Mouse (Mus musculus): ENCODE results near the gene Gss. TPM values are rescaled to one million over a fixed set of nuclear protein-coding genes. Genes with fewer than 3 reads are reported as not detected.

The Gss gene
- polyA plus RNA-seq, 1 experiment from 2014 or later = 22.0 TPM

DNA sequence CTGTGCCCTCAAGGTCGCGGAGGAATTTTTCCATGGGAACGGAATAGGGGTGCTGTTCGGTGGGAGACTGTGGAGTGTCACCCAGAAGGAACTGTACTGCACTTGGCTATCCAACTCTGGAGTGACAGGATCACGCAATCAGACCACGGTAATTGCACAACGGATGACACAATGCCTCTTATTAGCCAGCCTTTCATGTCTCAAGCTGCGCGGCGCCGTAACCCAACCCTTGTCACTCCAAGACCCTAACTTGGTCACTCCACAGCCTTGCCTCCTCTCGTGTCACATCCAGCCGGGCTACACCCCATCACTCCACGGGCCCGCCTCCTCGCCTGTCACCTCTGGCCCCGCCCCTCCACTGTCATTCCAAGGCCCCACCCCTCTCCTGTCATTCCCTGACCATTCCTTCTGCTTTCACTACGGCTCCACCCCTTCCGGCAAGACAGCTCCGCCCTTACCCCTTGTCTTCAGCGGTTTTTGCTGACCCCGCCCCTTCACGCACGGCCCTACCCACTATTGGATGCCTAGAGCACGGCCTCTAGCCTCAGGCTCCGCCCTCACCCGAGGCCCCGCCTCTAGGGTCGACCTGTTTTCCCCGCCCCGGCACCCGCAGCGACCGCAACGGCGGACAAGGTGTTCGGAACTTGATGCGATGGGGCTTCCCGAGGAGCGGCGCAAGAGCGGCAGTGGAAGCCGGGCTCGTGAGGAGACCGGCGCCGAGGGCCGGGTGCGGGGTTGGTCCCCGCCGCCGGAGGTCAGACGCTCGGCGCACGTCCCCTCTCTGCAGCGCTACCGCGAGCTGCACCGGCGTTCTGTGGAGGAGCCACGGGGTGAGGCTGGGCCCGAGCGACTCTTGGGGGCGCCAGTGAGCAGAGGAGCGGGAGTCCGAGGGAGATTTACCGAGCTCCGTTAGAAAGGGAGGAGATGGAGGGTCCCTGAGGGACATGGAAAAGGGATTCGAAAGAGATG, 74.9 kb downstream of the Gss start, which contains the start of the genes Acss2 and Ggt7:
Gene Acss2, plus strand, starts transcription at position 494 of the 969 bp plus-strand sequence.
Gene Ggt7, minus strand, starts transcription at position 783 of the 969 bp plus-strand sequence.
- Histone ChIP-seq H3K9me3 (ENCODE audit: low read depth, low read length) (no peaks in the 10 kb centered on the region), H3K27ac (ENCODE audit: low read depth) (no peak within 1 kb of the TSS), H3K27me3 (ENCODE audit: insufficient read depth, low read length) (peaks cover 5% of the 10 kb centered on the region; the same call in 1 of the 2 replicates), H3K4me1 (ENCODE audit: insufficient read depth) (0 out of 2 replicates have a peak, but pooled peaks cover 5% of the 10 kb centered on the region), H3K9ac (peak within 1 kb of the TSS; percentile 63), H3K36me3 (ENCODE audit: insufficient read depth) (no peaks in the 10 kb centered on the region), H3K4me3 (ENCODE audit: low read depth, low read length) (peak within 1 kb of the TSS; percentile 70), H3K4me2 (peak within 1 kb of the TSS; percentile 84)
- ATAC-seq (ENCODE audit: insufficient read depth) (peak; percentile 98), DNase-seq (peak; percentile 99)
- TF ChIP-seq CTCF (IDR thresholded peaks at IDR 0.05; ENCODE audit: low read depth) = peak; percentile 77
- 3% methylated on average over 70 of the region's 70 CpGs for WGBS

DNA sequence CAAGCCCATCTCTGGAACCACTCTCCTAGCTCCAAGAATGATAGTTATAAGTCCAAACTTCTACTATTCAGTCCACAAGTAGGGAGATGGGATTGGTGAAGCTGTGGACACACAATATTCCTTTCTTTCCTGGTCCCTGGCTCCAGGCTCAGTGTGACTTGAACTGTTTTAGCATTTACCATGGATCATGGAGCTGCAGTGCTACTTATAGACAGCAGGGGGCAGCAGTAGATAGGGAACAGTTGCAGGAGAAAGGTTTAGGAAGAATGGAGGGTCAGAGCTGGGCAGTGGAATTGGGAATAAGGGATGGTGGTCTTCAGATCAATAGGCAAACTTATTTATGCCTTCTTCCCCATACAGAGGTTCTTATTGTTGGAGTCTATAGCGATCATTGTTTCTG, 76.7 kb downstream of the Gss start:
- ATAC-seq (ENCODE audit: insufficient read depth) = no peak
- DNase-seq = peak; percentile 84
- Histone ChIP-seq H3K36me3 (ENCODE audit: insufficient read depth) (no peaks in the 10 kb centered on the region), H3K4me3 (ENCODE audit: low read depth, low read length) (no peak overlapping the region), H3K4me2 (no peak overlapping the region), H3K9me3 (ENCODE audit: low read depth, low read length) (no peaks in the 10 kb centered on the region), H3K27ac (ENCODE audit: low read depth) (no peak overlapping the region), H3K4me1 (ENCODE audit: insufficient read depth) (0 out of 2 replicates have a peak, but pooled peaks cover 5% of the 10 kb centered on the region), H3K9ac (no peak overlapping the region), H3K27me3 (ENCODE audit: insufficient read depth, low read length) (peaks cover 5% of the 10 kb centered on the region; the same call in 1 of the 2 replicates)
- 0% methylated on average over 1 of the region's 1 CpGs for WGBS
- peak; percentile 99 for TF ChIP-seq CTCF (IDR thresholded peaks at IDR 0.05; ENCODE audit: low read depth)

DNA sequence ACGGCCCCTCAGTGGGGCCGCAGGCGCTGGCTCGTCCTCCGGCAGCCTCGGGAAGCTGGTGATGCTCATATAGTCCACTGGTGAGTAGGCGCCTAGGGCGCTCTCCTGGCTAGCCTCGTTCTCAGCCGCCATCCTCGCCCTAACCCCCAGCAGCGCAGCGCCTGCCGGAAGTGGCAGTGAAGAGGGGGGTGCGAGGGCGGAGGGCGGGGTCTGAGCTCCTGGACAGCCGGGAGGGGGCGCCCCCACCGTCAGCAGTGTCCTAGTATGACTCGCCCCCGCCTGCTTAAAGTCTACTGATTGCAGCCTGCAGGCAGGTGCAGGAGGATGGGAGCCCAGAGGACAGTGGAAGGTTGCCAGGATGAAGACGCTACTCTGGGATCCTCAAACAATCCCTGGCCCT, 77.9 kb downstream of the Gss start:
- Histone ChIP-seq H3K27ac (ENCODE audit: low read depth) (no peak overlapping the region), H3K27me3 (ENCODE audit: insufficient read depth, low read length) (peaks cover 5% of the 10 kb centered on the region; the same call in 1 of the 2 replicates), H3K4me3 (ENCODE audit: low read depth, low read length) (peak overlapping the region; percentile 32), H3K4me2 (peak overlapping the region; percentile 64), H3K9ac (peak overlapping the region; percentile 39; the same call in 1 of the 2 replicates), H3K36me3 (ENCODE audit: insufficient read depth) (no peaks in the 10 kb centered on the region), H3K4me1 (ENCODE audit: insufficient read depth) (0 out of 2 replicates have a peak, but pooled peaks cover 5% of the 10 kb centered on the region), H3K9me3 (ENCODE audit: low read depth, low read length) (no peaks in the 10 kb centered on the region)
- no peak for ATAC-seq (ENCODE audit: insufficient read depth)
- 1% methylated on average over 23 of the region's 23 CpGs for WGBS
- peak; percentile 42; the same call in 1 of the 2 replicates for TF ChIP-seq CTCF (IDR thresholded peaks at IDR 0.05; ENCODE audit: low read depth)
- DNase-seq = peak; percentile 60

DNA sequence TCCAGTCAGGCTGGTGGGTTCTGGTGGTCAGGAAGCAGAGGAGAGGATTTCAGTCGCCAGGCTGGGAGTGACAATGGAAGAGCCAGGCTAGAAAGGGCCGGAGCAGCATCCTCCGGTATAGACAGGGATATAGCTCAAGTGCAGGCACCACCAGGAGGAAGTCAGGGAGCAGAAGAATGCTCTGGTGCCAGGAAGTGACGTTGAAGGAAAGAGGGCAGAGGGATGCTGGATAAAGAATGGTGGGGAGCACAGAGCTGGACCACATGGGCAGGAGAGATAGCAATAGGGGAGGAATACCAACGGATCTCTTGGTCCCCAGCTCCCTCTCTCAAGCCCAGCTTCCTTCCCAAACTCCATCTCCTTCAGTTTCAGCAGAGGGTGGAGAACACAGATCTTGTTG, 79.1 kb downstream of the Gss start:
- H3K27ac ChIP-seq (ENCODE audit: low read depth) = no peak overlapping the region
- no peak overlapping the region for H3K9ac ChIP-seq
- ATAC-seq (ENCODE audit: insufficient read depth) = no peak
- H3K27me3 ChIP-seq (ENCODE audit: insufficient read depth, low read length) = peaks cover 5% of the 10 kb centered on the region; the same call in 1 of the 2 replicates
- H3K36me3 ChIP-seq (ENCODE audit: insufficient read depth) = no peaks in the 10 kb centered on the region
- WGBS = 60% methylated on average over 5 of the region's 5 CpGs
- H3K4me1 ChIP-seq (ENCODE audit: insufficient read depth) = 0 out of 2 replicates have a peak, but pooled peaks cover 2% of the 10 kb centered on the region
- H3K9me3 ChIP-seq (ENCODE audit: low read depth, low read length) = no peaks in the 10 kb centered on the region
- H3K4me3 ChIP-seq (ENCODE audit: low read depth, low read length) = no peak overlapping the region
- no peak for TF ChIP-seq CTCF (IDR thresholded peaks at IDR 0.05; ENCODE audit: low read depth)
- DNase-seq = no peak
- H3K4me2 ChIP-seq = 0 out of 2 replicates have a peak overlapping the region, but pooled peaks have one; percentile 64

MicroRNAs within 50 kb of the gene (microRNA counts, 519-probe panel; counts per million panel counts)
- 1,615 counts per million, percentile 12 among the panel's probes with 10 or more counts for microRNA mmu-miR-499

Small RNAs within 50 kb of the gene (microRNA-seq; reads per million reads assigned to microRNA genes)
- gene Mir499 (ENCODE audit: borderline number of aligned reads) = 15.2 reads per million, percentile 28 among the genes with 10 or more reads in this experiment

Other genes starting within 250 kb of the Gss start
- 52.0 and 54.0 TPM in 2 replicates for gene Pigu, start 235.4 kb downstream of the Gss start, polyA plus RNA-seq (2014; fragmentation: Nextera tagmentation; extraction: Ambion mirVana)
- 15.0 and 17.8 TPM in 2 replicates for gene Trp53inp2, start 211.8 kb downstream of the Gss start, polyA plus RNA-seq (2014; fragmentation: Nextera tagmentation; extraction: Ambion mirVana)
- 27.1 and 28.4 TPM in 2 replicates for gene Ncoa6, start 118.9 kb downstream of the Gss start, polyA plus RNA-seq (2014; fragmentation: Nextera tagmentation; extraction: Ambion mirVana)
- 7.5 and 7.9 TPM in 2 replicates for gene Acss2, start 74.9 kb downstream of the Gss start, polyA plus RNA-seq (2014; fragmentation: Nextera tagmentation; extraction: Ambion mirVana)
- 2.1 and 2.6 TPM in 2 replicates for gene Ggt7, start 74.6 kb downstream of the Gss start, polyA plus RNA-seq (2014; fragmentation: Nextera tagmentation; extraction: Ambion mirVana)
- gene Myh7b, start 18.4 kb upstream of the Gss start, polyA plus RNA-seq (2014; fragmentation: Nextera tagmentation; extraction: Ambion mirVana) = 0.32 and 0.36 TPM in 2 replicates
- 129 and 132 TPM in 2 replicates for gene Trpc4ap, start 99.6 kb upstream of the Gss start, polyA plus RNA-seq (2014; fragmentation: Nextera tagmentation; extraction: Ambion mirVana)
- gene Edem2, start 136.7 kb upstream of the Gss start, polyA plus RNA-seq (2014; fragmentation: Nextera tagmentation; extraction: Ambion mirVana) = 35.6 and 35.7 TPM in 2 replicates
- gene Gm17581, start 143.1 kb upstream of the Gss start, polyA plus RNA-seq (2014; fragmentation: Nextera tagmentation; extraction: Ambion mirVana) = not detected in 2 replicates
- 10.4 and 10.9 TPM in 2 replicates for gene Procr, start 158.3 kb upstream of the Gss start, polyA plus RNA-seq (2014; fragmentation: Nextera tagmentation; extraction: Ambion mirVana)
- not detected in 2 replicates for gene Mmp24, start 182.5 kb upstream of the Gss start, polyA plus RNA-seq (2014; fragmentation: Nextera tagmentation; extraction: Ambion mirVana)
- 8.9 and 9.2 TPM in 2 replicates for gene BC029722, start 226.6 kb upstream of the Gss start, polyA plus RNA-seq (2014; fragmentation: Nextera tagmentation; extraction: Ambion mirVana)
- gene Eif6, start 234.1 kb upstream of the Gss start, polyA plus RNA-seq (2014; fragmentation: Nextera tagmentation; extraction: Ambion mirVana) = 179 and 194 TPM in 2 replicates
- gene Fam83c, start 242.0 kb upstream of the Gss start, polyA plus RNA-seq (2014; fragmentation: Nextera tagmentation; extraction: Ambion mirVana) = 0.04 and 0.11 TPM in 2 replicates